Mouse (Mus musculus) megakaryocyte, embryonic 14.5 days (primary cell): Measurements from ENCODE around the gene Kcnk2.

Source experiments
- FLI1 ChIP-seq: IDR thresholded peaks from 2 replicates; pipeline ENCODE4 v1.6.1; 2012; ENCODE audit warnings: low read length, inconsistent platforms, mixed read lengths
- GATA1 ChIP-seq: IDR thresholded peaks from 3 replicates; pipeline ENCODE4 v1.6.1; 2012; ENCODE audit warnings: mixed read lengths, low read length, inconsistent platforms, borderline replicate concordance

DNA sequence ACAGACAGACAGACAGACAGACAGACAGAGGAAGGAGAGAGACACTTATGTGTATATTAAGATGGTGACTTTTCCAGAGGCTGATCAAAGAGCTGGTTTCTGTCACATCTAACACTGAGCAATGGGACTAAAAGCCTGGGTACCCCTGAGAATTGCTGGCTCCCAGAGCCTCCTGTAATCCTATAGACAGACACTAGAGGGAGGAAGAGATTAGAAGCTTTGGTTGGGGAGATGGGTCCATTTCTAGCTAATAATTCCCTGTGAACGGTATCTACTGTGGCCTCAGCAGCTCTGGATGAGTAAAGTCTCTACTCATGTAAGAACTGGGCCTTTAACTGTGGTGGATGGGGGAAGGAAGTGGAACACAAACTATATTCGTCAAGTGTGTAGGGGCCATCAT, 86.2 kb downstream of the Kcnk2 start:
- TF ChIP-seq GATA1 (no peak), FLI1 (no peak)
